8 mouse cellular contexts compared by ENCODE assay signal in genomic region chr2:76673472-76674081, GRCm38 (mm10). TPM values are rescaled to one million over a fixed set of nuclear protein-coding genes. Genes with fewer than 3 reads are reported as not detected.
DNase-seq lines count a peak whose midpoint lies in the region; ATAC-seq and TF ChIP-seq lines count a peak whose summit lies in the region.

No protein-coding gene starts in this region.

- WGBS in forebrain, embryonic 16.5 days = 43% methylated on average over 7 of the region's 7 CpGs
- 30% methylated on average over 7 of the region's 7 CpGs for WGBS in liver, embryonic 14.5 days (ENCODE audit: insufficient replicate concordance)

- H3K4me1 ChIP-seq in forebrain, embryonic 16.5 days (replicated peaks; ENCODE audit: control insufficient read depth, insufficient read depth, low read length) = peaks cover 29% of the 10 kb centered on the region
- peaks cover 10 to 17% of the 10 kb centered on the region in 2 experiments for H3K4me1 ChIP-seq in liver, embryonic 14.5 days (replicated peaks; ENCODE audit: control insufficient read depth in 2 of 2, insufficient read depth in 2 of 2, low read length in 1 of 2)

- H3K4me3 ChIP-seq in left cerebral cortex, adult 2 months = peak overlapping the region; percentile 53
- H3K4me3 ChIP-seq in forebrain, embryonic 16.5 days (replicated peaks; ENCODE audit: low read length) = peak overlapping the region; percentile 57
- H3K4me3 ChIP-seq in liver, embryonic 14.5 days (ENCODE audit: insufficient read depth in 1 of 2, low read depth in 2 of 2, low read length in 2 of 2) = peak overlapping the region in 1 of 2 experiments; percentile 56; a peak in 2 of 4 replicates

- TF ChIP-seq EP300 in liver, embryonic 14.5 days (IDR thresholded peaks at IDR 0.05; ENCODE audit: low read depth) = no peak

- H3K36me3 ChIP-seq in forebrain, embryonic 16.5 days (ENCODE audit: control insufficient read depth, insufficient read depth) = no peaks in the 10 kb centered on the region
- no peaks in the 10 kb centered on the region for H3K36me3 ChIP-seq in liver, embryonic 14.5 days (replicated peaks; ENCODE audit: control insufficient read depth, insufficient read depth, low read depth)

- H3K27me3 ChIP-seq in forebrain, embryonic 16.5 days (replicated peaks; ENCODE audit: control insufficient read depth, insufficient read depth, low read length) = no peaks in the 10 kb centered on the region
- no peaks in the 10 kb centered on the region for H3K27me3 ChIP-seq in liver, embryonic 14.5 days (ENCODE audit: control insufficient read depth, insufficient read depth, low read length)

- ATAC-seq in forebrain, embryonic 16.5 days = no peak
- ATAC-seq in liver, embryonic 14.5 days (ENCODE audit: insufficient read depth) = peak; percentile 26; the same call in 1 of the 2 replicates

- peak overlapping the region; percentile 79 for H3K4me2 ChIP-seq in forebrain, embryonic 16.5 days (ENCODE audit: low read length)
- peak overlapping the region; percentile 88 for H3K4me2 ChIP-seq in liver, embryonic 14.5 days (ENCODE audit: low read depth)

- peak; percentile 36 for TF ChIP-seq CTCF in left cerebral cortex, adult 2 months (IDR thresholded peaks at IDR 0.05)
- TF ChIP-seq CTCF in liver, embryonic 14.5 days (IDR thresholded peaks at IDR 0.05; ENCODE audit: low read depth) = peak; percentile 59

- H3K9me3 ChIP-seq in forebrain, embryonic 16.5 days (ENCODE audit: control insufficient read depth, low read length) = no peaks in the 10 kb centered on the region
- no peaks in the 10 kb centered on the region for H3K9me3 ChIP-seq in liver, embryonic 14.5 days (ENCODE audit: control insufficient read depth, low read length)

- no peak for DNase-seq in left cerebral cortex, adult 2 months (ENCODE audit: extremely low spot score in 1 of 2, low spot score in 2 of 2)
- DNase-seq in left cerebral cortex, adult 9 months (ENCODE audit: low spot score in 2 of 2) = no peak
- DNase-seq in c-Kit-positive CD71-positive TER-119-negative erythroid progenitor cells, embryonic 14.5 days (ENCODE audit: low read depth) = peak; percentile 72
- peak; percentile 81 for DNase-seq in induced T-regulatory cell, adult 2 months (ENCODE audit: low read depth)
- peak; percentile 45 to 53 (median 47) for DNase-seq in liver, embryonic 14.5 days (ENCODE audit: low read depth in 3 of 3, low spot score in 3 of 3)
- peak; percentile 38 to 61 for DNase-seq in natural killer cell, adult 2 months (ENCODE audit: low spot score in 2 of 2)
- peak; percentile 70 for DNase-seq in thymus, postnatal 25 days

- no peak overlapping the region for H3K27ac ChIP-seq in left cerebral cortex, adult 2 months
- no peak overlapping the region; the same call in 1 of the 2 replicates for H3K27ac ChIP-seq in forebrain, embryonic 16.5 days (ENCODE audit: low read length)
- peak overlapping the region; percentile 25 for H3K27ac ChIP-seq in liver, embryonic 14.5 days

- intact Hi-C loops in left cerebral cortex, adult 2 months (cut with DNase I) = loop anchor here (1.0 kb wide), 1 partner anchor 25 kb away; the partner anchor contains the start of genes Pjvk and Prkra

- H3K9ac ChIP-seq in forebrain, embryonic 16.5 days (replicated peaks; ENCODE audit: low read depth, low read length) = no peak overlapping the region; the same call in 1 of the 2 replicates
- H3K9ac ChIP-seq in liver, embryonic 14.5 days (replicated peaks) = no peak overlapping the region

RNA-seq across cellular contexts. Expression of gene Fkbp7, which starts 0.7 kb away (rescaled TPM):
- total RNA-seq in left cerebral cortex, adult 2 months (2021) = 1 to 10 TPM; 4.9 to 7.1 TPM
- 12.4 and 15.9 TPM in 2 replicates for polyA plus RNA-seq in forebrain, embryonic 16.5 days (2015; fragmentation: Nextera tagmentation; extraction: Ambion mirVana)
- 1.3 and 2.5 TPM in 2 replicates for polyA plus RNA-seq in liver, embryonic 14.5 days (2012; rRNA removed)
- polyA plus RNA-seq in liver, embryonic 14.5 days (2014; fragmentation: Nextera tagmentation; extraction: Ambion mirVana) = 4.2 and 4.8 TPM in 2 replicates

RNA-seq across cellular contexts. Expression of gene Plekha3, which starts 1.5 kb away (rescaled TPM):
- 10 to 100 TPM; 40.5 to 41.4 TPM for total RNA-seq in left cerebral cortex, adult 2 months (2021)
- 6.8 and 9.5 TPM in 2 replicates for polyA plus RNA-seq in forebrain, embryonic 16.5 days (2015; fragmentation: Nextera tagmentation; extraction: Ambion mirVana)
- 3.0 and 3.9 TPM in 2 replicates for polyA plus RNA-seq in liver, embryonic 14.5 days (2012; rRNA removed)
- polyA plus RNA-seq in liver, embryonic 14.5 days (2014; fragmentation: Nextera tagmentation; extraction: Ambion mirVana) = 3.1 and 3.6 TPM in 2 replicates

RNA-seq across cellular contexts. Expression of gene Pjvk, which starts 25.3 kb away (rescaled TPM):
- total RNA-seq in left cerebral cortex, adult 2 months (2021) = not detected
- polyA plus RNA-seq in forebrain, embryonic 16.5 days (2015; fragmentation: Nextera tagmentation; extraction: Ambion mirVana) = 0.53 and 0.80 TPM in 2 replicates
- not detected in 2 replicates for polyA plus RNA-seq in liver, embryonic 14.5 days (2012; rRNA removed)
- polyA plus RNA-seq in liver, embryonic 14.5 days (2014; fragmentation: Nextera tagmentation; extraction: Ambion mirVana) = not detected in 2 replicates

RNA-seq across cellular contexts. Expression of gene Prkra, which starts 25.8 kb away (rescaled TPM):
- total RNA-seq in left cerebral cortex, adult 2 months (2021) = 10 to 100 TPM; 15.2 to 17.0 TPM
- polyA plus RNA-seq in forebrain, embryonic 16.5 days (2015; fragmentation: Nextera tagmentation; extraction: Ambion mirVana) = 93.4 and 99.7 TPM in 2 replicates
- 3.9 and 6.5 TPM in 2 replicates for polyA plus RNA-seq in liver, embryonic 14.5 days (2012; rRNA removed)
- polyA plus RNA-seq in liver, embryonic 14.5 days (2014; fragmentation: Nextera tagmentation; extraction: Ambion mirVana) = 6.5 and 9.6 TPM in 2 replicates

Comparison
In these comparisons a context has a peak if more than half of its experiments do, and no peak if none do; other contexts are left out.
1. DNase-seq: peak in c-Kit-positive CD71-positive TER-119-negative erythroid progenitor cells, embryonic 14.5 days (single experiment), induced T-regulatory cell, adult 2 months (single experiment), liver, embryonic 14.5 days (3 of 3), natural killer cell, adult 2 months (2 of 2) and thymus, postnatal 25 days (single experiment); none in left cerebral cortex, adult 2 months (0 of 2) and left cerebral cortex, adult 9 months (0 of 2).